Mouse (Mus musculus): Measurements from ENCODE around the gene Nectin4.

DNA sequence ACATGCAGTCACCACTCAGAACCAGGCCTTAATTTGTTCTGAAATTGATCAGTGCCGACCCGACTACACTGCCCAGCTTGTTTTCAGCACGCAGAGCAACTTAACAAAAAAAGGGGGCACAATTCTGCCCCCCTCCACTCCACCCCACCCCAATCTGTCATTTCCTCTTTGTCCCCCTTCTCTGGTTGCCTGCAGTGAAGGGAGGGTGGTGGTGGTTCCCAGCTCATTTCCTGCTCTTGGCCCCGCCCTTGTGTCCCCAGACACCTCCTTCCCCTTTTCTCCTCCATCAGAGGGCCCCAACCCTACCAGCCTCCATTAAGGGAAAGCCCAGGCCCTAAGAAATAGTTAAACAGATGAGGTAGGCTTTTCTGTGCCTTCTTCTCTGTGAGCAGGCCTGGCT is 20.2 kb downstream of the Nectin4 start:
- TF ChIP-seq CTCF (IDR thresholded peaks at IDR 0.05; ENCODE audit: extremely low read depth, insufficient read length, insufficient replicate concordance, low read depth, low read length), result no peak
- no peak for TF ChIP-seq POLR2A (IDR thresholded peaks at IDR 0.05; ENCODE audit: low read depth, low read length)
